Mouse (Mus musculus): ENCODE results near the gene Far1. TPM values are rescaled to one million over a fixed set of nuclear protein-coding genes. Genes with fewer than 3 reads are reported as not detected.

Gene Far1
- polyA plus RNA-seq, 1 experiment from 2014 or later = 13.2 TPM

GRCm38 (mm10) chr7:113582111-113582510 lies 68.5 kb downstream of the Far1 start:
- H3K9ac ChIP-seq (replicated peaks) = no peak overlapping the region
- H3K36me3 ChIP-seq (replicated peaks; ENCODE audit: insufficient read depth, low read length) = no peaks in the 10 kb centered on the region
- H3K9me3 ChIP-seq (ENCODE audit: low read length) = no peaks in the 10 kb centered on the region
- H3K27me3 ChIP-seq (ENCODE audit: insufficient read depth, low read length) = no peaks in the 10 kb centered on the region
- no peak overlapping the region for H3K4me2 ChIP-seq (ENCODE audit: low read depth, low read length)
- no peak for DNase-seq
- H3K4me3 ChIP-seq (ENCODE audit: low read depth, low read length) = no peak overlapping the region
- WGBS (ENCODE audit: insufficient replicate concordance) = 79% methylated on average over 2 of the region's 2 CpGs
- no peak for ATAC-seq
- no peaks in the 10 kb centered on the region for H3K4me1 ChIP-seq (ENCODE audit: insufficient read depth)
- no peak overlapping the region for H3K27ac ChIP-seq (ENCODE audit: low read depth)
- TF ChIP-seq EP300 (IDR thresholded peaks at IDR 0.05; ENCODE audit: low read depth) = no peak
- TF ChIP-seq CTCF (IDR thresholded peaks at IDR 0.05; ENCODE audit: low read depth) = no peak

- no peak for ATAC-seq
- Histone ChIP-seq H3K4me3 (ENCODE audit: low read depth, low read length) (no peak overlapping the region), H3K9me3 (ENCODE audit: low read length) (no peaks in the 10 kb centered on the region), H3K27ac (ENCODE audit: low read depth) (no peak overlapping the region), H3K27me3 (ENCODE audit: insufficient read depth, low read length) (no peaks in the 10 kb centered on the region), H3K9ac (replicated peaks) (no peak overlapping the region), H3K36me3 (replicated peaks; ENCODE audit: insufficient read depth, low read length) (no peaks in the 10 kb centered on the region), H3K4me1 (ENCODE audit: insufficient read depth) (no peaks in the 10 kb centered on the region), H3K4me2 (ENCODE audit: low read depth, low read length) (no peak overlapping the region)
- no peak for TF ChIP-seq EP300 (IDR thresholded peaks at IDR 0.05; ENCODE audit: low read depth)
- TF ChIP-seq CTCF (IDR thresholded peaks at IDR 0.05; ENCODE audit: low read depth) = no peak
- 66% methylated on average over 2 of the region's 2 CpGs for WGBS (ENCODE audit: insufficient replicate concordance)
- DNase-seq = no peak
Measured at GRCm38 (mm10) chr7:113589211-113589610, 75.6 kb downstream of the Far1 start.

- Histone ChIP-seq H3K4me1 (ENCODE audit: insufficient read depth) (no peaks in the 10 kb centered on the region), H3K9me3 (ENCODE audit: low read length) (no peaks in the 10 kb centered on the region), H3K27me3 (ENCODE audit: insufficient read depth, low read length) (no peaks in the 10 kb centered on the region), H3K36me3 (replicated peaks; ENCODE audit: insufficient read depth, low read length) (no peaks in the 10 kb centered on the region), H3K4me3 (ENCODE audit: low read depth, low read length) (no peak overlapping the region), H3K9ac (replicated peaks) (no peak overlapping the region), H3K4me2 (ENCODE audit: low read depth, low read length) (no peak overlapping the region), H3K27ac (ENCODE audit: low read depth) (no peak overlapping the region)
- DNase-seq (no peak), ATAC-seq (no peak)
- 26% methylated on average over 1 of the region's 1 CpGs for WGBS (ENCODE audit: insufficient replicate concordance)
- TF ChIP-seq CTCF (IDR thresholded peaks at IDR 0.05; ENCODE audit: low read depth) (no peak), EP300 (IDR thresholded peaks at IDR 0.05; ENCODE audit: low read depth) (no peak)
Measured at GRCm38 (mm10) chr7:113590330-113590729, 76.7 kb downstream of the Far1 start.

- TF ChIP-seq CTCF (IDR thresholded peaks at IDR 0.05; ENCODE audit: low read depth) (no peak), EP300 (IDR thresholded peaks at IDR 0.05; ENCODE audit: low read depth) (no peak)
- no peak for DNase-seq
- no peak overlapping the region for H3K9ac ChIP-seq (replicated peaks)
Measured at GRCm38 (mm10) chr7:113591084-113591483, 77.5 kb downstream of the Far1 start.

GRCm38 (mm10) chr7:113591557-113592354 lies 78.1 kb downstream of the Far1 start:
- H3K9ac ChIP-seq (replicated peaks) = no peak overlapping the region
- no peak overlapping the region for H3K4me3 ChIP-seq (ENCODE audit: low read depth, low read length)
- H3K27ac ChIP-seq (ENCODE audit: low read depth) = no peak overlapping the region
- WGBS (ENCODE audit: insufficient replicate concordance) = 53% methylated on average over 9 of the region's 9 CpGs
- TF ChIP-seq EP300 (IDR thresholded peaks at IDR 0.05; ENCODE audit: low read depth) = no peak
- TF ChIP-seq CTCF (IDR thresholded peaks at IDR 0.05; ENCODE audit: low read depth) = no peak
- no peaks in the 10 kb centered on the region for H3K36me3 ChIP-seq (replicated peaks; ENCODE audit: insufficient read depth, low read length)
- H3K9me3 ChIP-seq (ENCODE audit: low read length) = no peaks in the 10 kb centered on the region
- ATAC-seq (no peak), DNase-seq (no peak)
- no peak overlapping the region for H3K4me2 ChIP-seq (ENCODE audit: low read depth, low read length)
- no peaks in the 10 kb centered on the region for H3K4me1 ChIP-seq (ENCODE audit: insufficient read depth)
- H3K27me3 ChIP-seq (ENCODE audit: insufficient read depth, low read length) = no peaks in the 10 kb centered on the region

More at GRCm38 (mm10) chr7:113591084-113591483, 77.5 kb downstream of the Far1 start:
- no peaks in the 10 kb centered on the region for H3K36me3 ChIP-seq (replicated peaks; ENCODE audit: insufficient read depth, low read length)
- H3K27ac ChIP-seq (ENCODE audit: low read depth) = no peak overlapping the region
- ATAC-seq = no peak
- no peaks in the 10 kb centered on the region for H3K9me3 ChIP-seq (ENCODE audit: low read length)
- H3K27me3 ChIP-seq (ENCODE audit: insufficient read depth, low read length) = no peaks in the 10 kb centered on the region
- H3K4me3 ChIP-seq (ENCODE audit: low read depth, low read length) = no peak overlapping the region
- H3K4me1 ChIP-seq (ENCODE audit: insufficient read depth) = no peaks in the 10 kb centered on the region
- 50% methylated on average over 1 of the region's 1 CpGs for WGBS (ENCODE audit: insufficient replicate concordance)
- H3K4me2 ChIP-seq (ENCODE audit: low read depth, low read length) = no peak overlapping the region

- Histone ChIP-seq H3K4me3 (ENCODE audit: low read depth, low read length) (no peak overlapping the region), H3K27me3 (ENCODE audit: insufficient read depth, low read length) (no peaks in the 10 kb centered on the region), H3K9ac (replicated peaks) (no peak overlapping the region), H3K4me1 (ENCODE audit: insufficient read depth) (no peaks in the 10 kb centered on the region), H3K27ac (ENCODE audit: low read depth) (no peak overlapping the region), H3K4me2 (ENCODE audit: low read depth, low read length) (no peak overlapping the region), H3K9me3 (ENCODE audit: low read length) (no peaks in the 10 kb centered on the region), H3K36me3 (replicated peaks; ENCODE audit: insufficient read depth, low read length) (no peaks in the 10 kb centered on the region)
- WGBS (ENCODE audit: insufficient replicate concordance) = 86% methylated on average over 9 of the region's 9 CpGs
- TF ChIP-seq CTCF (IDR thresholded peaks at IDR 0.05; ENCODE audit: low read depth) = no peak
- TF ChIP-seq EP300 (IDR thresholded peaks at IDR 0.05; ENCODE audit: low read depth) = no peak
- ATAC-seq = no peak
- DNase-seq = no peak
Measured at GRCm38 (mm10) chr7:113592696-113593095, 79.1 kb downstream of the Far1 start.
